Mouse (Mus musculus) liver, embryonic 14.5 days (tissue): Measurements from ENCODE around the gene Klc2.

Source experiments
- CTCF ChIP-seq: IDR thresholded peaks from 2 replicates; pipeline ENCODE4 v1.5.1; 2016; ENCODE audit warnings: antibody characterized with exemption, low read depth, control low read depth
- EP300 ChIP-seq: IDR thresholded peaks from 2 replicates; pipeline ENCODE4 v1.6.1; 2016; ENCODE audit warnings: antibody characterized with exemption, low read depth

GRCm38 (mm10) chr19:5139640-5140039 is 21.3 kb upstream of the Klc2 start:
- TF ChIP-seq CTCF = peak; percentile 62
- no peak for TF ChIP-seq EP300
